Mouse (Mus musculus) lung, postnatal 0 days (tissue): ENCODE results near the gene Atp5d.
A peak's percentile ranks its signal among the peaks of the same experiment; 100 is the strongest.

ENCODE experiments used
- CTCF ChIP-seq: IDR thresholded peaks from 2 replicates; pipeline ENCODE4 v1.5.1; 2016; ENCODE audit warnings: antibody characterized with exemption, mild to moderate bottlenecking
- EP300 ChIP-seq: IDR thresholded peaks from 2 replicates; pipeline ENCODE4 v1.6.1; 2016; ENCODE audit warnings: antibody characterized with exemption, mild to moderate bottlenecking, control low read depth

- TF ChIP-seq EP300: peak; percentile 38; the same call in 1 of the 2 replicates
- no peak for TF ChIP-seq CTCF
Measured at GRCm38 (mm10) chr10:80152071-80152872, 13.8 kb downstream of the Atp5d start.
